ENCODE assay signal across 8 mouse cellular contexts in genomic region chr6:125603234-125603633, GRCm38 (mm10). TPM values are rescaled to one million over a fixed set of nuclear protein-coding genes. Genes with fewer than 3 reads are reported as not detected.
DNase-seq lines count a peak whose midpoint lies in the region; ATAC-seq and TF ChIP-seq lines count a peak whose summit lies in the region.

No protein-coding gene starts in this region.

- peak; percentile 54 for ATAC-seq in erythroid progenitor cell, adult 5-6 weeks (replicated peaks; ENCODE audit: low FRiP score, poor library complexity, severe bottlenecking)
- no peak for ATAC-seq in heart, embryonic 13.5 days (ENCODE audit: extremely low read depth, insufficient number of reproducible peaks, low FRiP score, low TSS enrichment)
- peak; percentile 43; the same call in 1 of the 2 replicates for ATAC-seq in kidney, embryonic 16.5 days (ENCODE audit: low FRiP score, low TSS enrichment)
- peak; percentile 70 for ATAC-seq in midbrain, postnatal 0 days (ENCODE audit: low FRiP score)

- H3K9ac ChIP-seq in heart, embryonic 13.5 days: 0 out of 2 replicates have a peak overlapping the region, but pooled peaks have one; percentile 47
- no peak overlapping the region for H3K9ac ChIP-seq in kidney, embryonic 16.5 days (replicated peaks; ENCODE audit: low read length)
- no peak overlapping the region for H3K9ac ChIP-seq in midbrain, postnatal 0 days (replicated peaks; ENCODE audit: low read length, poor library complexity, severe bottlenecking)

- peaks cover 3% of the 10 kb centered on the region for H3K4me1 ChIP-seq in bone marrow, adult 2 months (ENCODE audit: control insufficient read depth, insufficient read depth, low read length)
- peaks cover 7% of the 10 kb centered on the region; the same call in 1 of the 2 replicates for H3K4me1 ChIP-seq in heart, embryonic 13.5 days
- H3K4me1 ChIP-seq in kidney, embryonic 16.5 days (ENCODE audit: insufficient read depth, low read length): 0 out of 2 replicates have a peak, but pooled peaks cover 9% of the 10 kb centered on the region
- H3K4me1 ChIP-seq in midbrain, postnatal 0 days (ENCODE audit: insufficient read depth, low read length): no peaks in the 10 kb centered on the region

- H3K27me3 ChIP-seq in heart, embryonic 13.5 days (replicated peaks): peaks cover 39% of the 10 kb centered on the region
- H3K27me3 ChIP-seq in kidney, embryonic 16.5 days (ENCODE audit: insufficient read depth, low read length): 0 out of 2 replicates have a peak, but pooled peaks cover 4% of the 10 kb centered on the region
- H3K27me3 ChIP-seq in midbrain, postnatal 0 days (ENCODE audit: insufficient read depth, low read length): no peaks in the 10 kb centered on the region

- H3K36me3 ChIP-seq in heart, embryonic 13.5 days: no peaks in the 10 kb centered on the region
- no peaks in the 10 kb centered on the region for H3K36me3 ChIP-seq in kidney, embryonic 16.5 days (ENCODE audit: insufficient read depth, low read length)
- H3K36me3 ChIP-seq in midbrain, postnatal 0 days (ENCODE audit: insufficient read depth, low read length): no peaks in the 10 kb centered on the region

- WGBS in bone marrow, adult 2 months: 1% methylated on average over 18 of the region's 18 CpGs
- WGBS in heart, embryonic 13.5 days: 6% methylated on average over 18 of the region's 18 CpGs
- WGBS in kidney, embryonic 16.5 days: 5% methylated on average over 18 of the region's 18 CpGs
- WGBS in midbrain, postnatal 0 days: 4% methylated on average over 18 of the region's 18 CpGs

- H3K9me3 ChIP-seq in heart, embryonic 13.5 days: no peaks in the 10 kb centered on the region
- no peaks in the 10 kb centered on the region for H3K9me3 ChIP-seq in kidney, embryonic 16.5 days (ENCODE audit: low read length)
- no peaks in the 10 kb centered on the region for H3K9me3 ChIP-seq in midbrain, postnatal 0 days (ENCODE audit: low read length)

- peak overlapping the region; percentile 16 for H3K4me3 ChIP-seq in bone marrow, adult 2 months (replicated peaks; ENCODE audit: control insufficient read depth, low read depth, low read length)
- H3K4me3 ChIP-seq in heart, embryonic 13.5 days: peak overlapping the region; percentile 21; the same call in 1 of the 2 replicates
- H3K4me3 ChIP-seq in kidney, embryonic 16.5 days (ENCODE audit: low read length): 0 out of 2 replicates have a peak overlapping the region, but pooled peaks have one; percentile 5
- no peak overlapping the region for H3K4me3 ChIP-seq in midbrain, postnatal 0 days (ENCODE audit: low read depth, low read length)

- no peak for TF ChIP-seq POLR2A in bone marrow, adult 2 months (IDR thresholded peaks at IDR 0.05; ENCODE audit: borderline replicate concordance, control insufficient read depth, low read depth, low read length)

- H3K27ac ChIP-seq in bone marrow, adult 2 months (ENCODE audit: control insufficient read depth, insufficient read depth, low read depth, low read length, poor library complexity): no peak overlapping the region
- no peak overlapping the region for H3K27ac ChIP-seq in heart, embryonic 13.5 days (replicated peaks)
- H3K27ac ChIP-seq in kidney, embryonic 16.5 days (ENCODE audit: low read length): no peak overlapping the region
- H3K27ac ChIP-seq in midbrain, postnatal 0 days (ENCODE audit: low read depth, low read length): no peak overlapping the region

- peak; percentile 74 for TF ChIP-seq CTCF in bone marrow, adult 2 months (IDR thresholded peaks at IDR 0.05; ENCODE audit: control insufficient read depth, insufficient read depth, low read length)
- peak; percentile 89 for TF ChIP-seq CTCF in midbrain, postnatal 0 days (IDR thresholded peaks at IDR 0.05)

- H3K4me2 ChIP-seq in heart, embryonic 13.5 days: peak overlapping the region; percentile 54
- H3K4me2 ChIP-seq in kidney, embryonic 16.5 days (replicated peaks; ENCODE audit: low read depth, low read length): peak overlapping the region; percentile 35
- 0 out of 2 replicates have a peak overlapping the region, but pooled peaks have one; percentile 0 for H3K4me2 ChIP-seq in midbrain, postnatal 0 days (ENCODE audit: low read depth, low read length, poor library complexity, severe bottlenecking)

- DNase-seq in 416B (ENCODE audit: low read depth) (peak; percentile 86), liver (peak; percentile 80)
- peak; percentile 89 for DNase-seq in midbrain, postnatal 0 days (ENCODE audit: low spot score)
- DNase-seq in spleen, postnatal 10 days (ENCODE audit: low spot score in 2 of 2): peak; percentile 59 to 86

RNA-seq across cellular contexts. Expression of gene Vwf, which starts 56.7 kb away (rescaled TPM):
- 83.1 and 147 TPM in 2 replicates for polyA plus RNA-seq in bone marrow, adult 2 months (2011; ENCODE audit: insufficient read depth, insufficient read length, low replicate concordance, missing spikeins)
- total RNA-seq in erythroid progenitor cell, adult 5-6 weeks (2015; ENCODE audit: low replicate concordance): 8.8 and 31.4 TPM in 2 replicates
- 19.9 and 33.4 TPM in 2 replicates for total RNA-seq in erythroid progenitor cell, adult 5-6 weeks (2017; ENCODE audit: low replicate concordance)
- polyA plus RNA-seq in heart, embryonic 13.5 days (2015; fragmentation: Nextera tagmentation; extraction: Ambion mirVana): 13.6 and 16.8 TPM in 2 replicates
- polyA plus RNA-seq in kidney, embryonic 16.5 days (2015; fragmentation: Nextera tagmentation; extraction: Ambion mirVana): 3.9 and 5.4 TPM in 2 replicates
- total RNA-seq in midbrain, postnatal 0 days (2014; rRNA removed): 36.2 and 36.7 TPM in 2 replicates
- 15.8 and 16.6 TPM in 2 replicates for polyA plus RNA-seq in midbrain, postnatal 0 days (2015; fragmentation: Nextera tagmentation; extraction: Ambion mirVana)

Comparison
In these comparisons a context has a peak if more than half of its experiments do, and no peak if none do; other contexts are left out.
1. H3K4me2 ChIP-seq: peak in every context shown above with its lines; median percentile 54 in heart, embryonic 13.5 days; 35 in kidney, embryonic 16.5 days; 0 in midbrain, postnatal 0 days.